Mouse (Mus musculus) heart, embryonic 16.5 days (tissue): ENCODE measurements around the gene Ang5. TPM values are rescaled to one million over a fixed set of nuclear protein-coding genes. Genes with fewer than 3 reads are reported as not detected.
"Not testable (repeated sequence)": the region's sequence is repeated elsewhere in the genome, so short reads cannot be mapped to it uniquely, and the experiment has no call there.

ENCODE experiments used
- ATAC-seq: fragments of 200-750 bp; cut with Nextera tagmentation; replicated peaks from 2 replicates; pipeline ENCODE4 v1.8.0; 2017; ENCODE audit warnings: moderate number of reproducible peaks; ENCODE audit not compliant: insufficient read depth, low FRiP score; ENCODE audit errors: extremely low read depth
- H3K27ac ChIP-seq: fragments of 300-500 bp; sonication (generic); 2 replicates; pipeline ENCODE4 v1.5.1; 2014; ENCODE audit warnings: mild to moderate bottlenecking, low read length, control low read depth, moderate library complexity
- H3K27me3 ChIP-seq: fragments of 300-500 bp; sonication (generic); 2 replicates; pipeline ENCODE4 v1.6.1; 2014; ENCODE audit warnings: low read length, mixed read lengths; ENCODE audit not compliant: control insufficient read depth, insufficient read depth
- H3K36me3 ChIP-seq: fragments of 300-500 bp; sonication (generic); 2 replicates; pipeline ENCODE4 v1.6.1; 2014; ENCODE audit not compliant: control insufficient read depth, insufficient read depth
- H3K4me1 ChIP-seq: fragments of 300-500 bp; sonication (generic); 2 replicates; pipeline ENCODE4 v1.6.1; 2014; ENCODE audit warnings: low read length, mixed read lengths; ENCODE audit not compliant: control insufficient read depth, insufficient read depth
- H3K4me2 ChIP-seq: fragments of 300-500 bp; sonication (generic); 2 replicates; pipeline ENCODE4 v1.6.1; 2014; ENCODE audit warnings: low read depth, mild to moderate bottlenecking, control low read depth, low read length
- H3K4me3 ChIP-seq: fragments of 300-500 bp; sonication (generic); 2 replicates; pipeline ENCODE4 v1.5.1; 2014; ENCODE audit warnings: mild to moderate bottlenecking, control low read depth, low read length
- H3K9ac ChIP-seq: fragments of 300-500 bp; sonication (generic); 2 replicates; pipeline ENCODE4 v1.6.1; 2014; ENCODE audit warnings: low read length, control low read depth
- H3K9me3 ChIP-seq: fragments of 300-500 bp; sonication (generic); replicated peaks from 2 replicates; pipeline ENCODE4 v1.6.1; 2016; ENCODE audit warnings: low read length; ENCODE audit not compliant: control insufficient read depth
- WGBS: fragments of 180-500 bp; shearing (Covaris S2); extraction: QIAGEN DNeasy Blood & Tissue Kit; methylation state at CpG from one replicate; pipeline ENCODE4 v1.1.7; 2014; 5-methylcytosine and 5-hydroxymethylcytosine counted together
- polyA plus RNA-seq: library from polyadenylated mRNA; unstranded; fragments of >200 nt; fragmentation: Nextera tagmentation; extraction: Ambion mirVana; gene quantifications from 2 replicates; pipeline ENCODE4 v1.2.1, GENCODE M21; 2015

The Ang5 gene
- not detected in 2 replicates for polyA plus RNA-seq

DNA sequence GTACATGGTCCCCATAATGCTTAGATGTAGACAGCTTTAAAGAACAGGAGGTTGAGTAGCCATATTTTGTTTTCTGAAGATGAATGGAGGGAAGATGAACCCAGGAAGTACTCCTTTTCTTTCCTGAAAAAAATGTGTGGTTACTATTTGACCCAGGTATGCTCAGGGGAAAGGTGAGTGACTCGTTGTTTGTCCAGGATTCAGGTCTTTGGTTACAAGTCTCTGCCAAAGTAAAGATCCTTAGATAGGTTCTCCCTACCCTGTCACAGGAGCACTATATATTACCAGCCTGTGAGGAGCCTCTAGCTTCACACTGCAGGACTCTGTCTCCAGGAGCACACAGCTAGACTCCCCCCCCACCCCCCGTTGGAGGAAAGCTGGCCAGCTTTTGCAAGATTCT, at the start of gene Ang5:
TSS of gene Ang5 (plus strand) at position 301 of the 400 bp plus-strand sequence.
- H3K27ac ChIP-seq, H3K4me3 ChIP-seq, H3K9me3 ChIP-seq, H3K36me3 ChIP-seq, ATAC-seq, H3K27me3 ChIP-seq, H3K4me2 ChIP-seq, H3K9ac ChIP-seq, H3K4me1 ChIP-seq: not testable (repeated sequence)
- no CpG with 5 or more reads among the region's 2 CpGs for WGBS

DNA sequence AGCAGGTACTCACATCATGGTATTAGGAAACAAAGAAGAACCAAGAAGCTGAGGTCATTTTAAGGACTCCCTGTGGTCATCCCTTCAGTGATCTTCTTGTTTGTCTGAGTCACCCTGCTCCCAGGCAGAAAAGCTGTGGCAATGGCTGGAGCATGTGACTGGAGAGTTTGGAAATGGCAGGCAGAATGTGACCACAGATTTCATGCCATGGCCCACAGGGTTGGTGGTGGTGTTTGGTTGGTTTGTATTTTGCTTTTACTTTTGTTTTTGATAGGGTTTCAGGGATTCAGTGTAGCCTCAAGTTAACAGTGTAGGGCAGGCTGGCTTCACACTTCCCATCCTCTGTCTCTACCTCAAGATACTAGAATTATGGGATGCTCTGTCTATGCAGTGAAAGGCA, 38.7 kb upstream of the Ang5 start:
- not testable (repeated sequence) for ATAC-seq, H3K9me3 ChIP-seq

DNA sequence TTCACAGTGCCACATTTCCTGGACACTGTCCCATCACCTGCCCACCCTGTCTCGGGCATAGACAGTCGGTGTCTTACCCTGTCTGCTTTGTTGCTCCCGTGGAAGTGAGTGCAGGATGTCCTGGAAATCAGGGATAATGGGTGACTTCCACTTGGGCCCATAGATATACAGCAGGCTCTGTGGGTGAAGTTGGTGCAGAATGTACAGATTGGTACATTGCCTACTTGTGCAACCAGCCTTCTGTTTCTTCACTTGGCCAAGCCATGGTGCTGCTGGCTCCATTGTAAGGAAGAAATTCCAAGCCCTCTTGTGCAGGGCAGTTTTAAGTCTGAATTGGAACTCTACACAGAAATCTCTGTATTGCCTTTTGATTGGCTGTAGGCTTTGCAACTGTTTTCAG, 33.4 kb upstream of the Ang5 start, which contains the start of gene Ear10:
TSS of gene Ear10 (minus strand) at position 101 of the 400 bp plus-strand sequence.
- WGBS, result 68% methylated on average over 3 of the region's 3 CpGs
- ATAC-seq, result not testable (repeated sequence)

More for the DNA sequence above, 38.7 kb upstream of the Ang5 start:
- not testable (repeated sequence) for H3K9ac ChIP-seq, H3K4me1 ChIP-seq, H3K27me3 ChIP-seq, H3K4me2 ChIP-seq, H3K27ac ChIP-seq, H3K36me3 ChIP-seq, H3K4me3 ChIP-seq

DNA sequence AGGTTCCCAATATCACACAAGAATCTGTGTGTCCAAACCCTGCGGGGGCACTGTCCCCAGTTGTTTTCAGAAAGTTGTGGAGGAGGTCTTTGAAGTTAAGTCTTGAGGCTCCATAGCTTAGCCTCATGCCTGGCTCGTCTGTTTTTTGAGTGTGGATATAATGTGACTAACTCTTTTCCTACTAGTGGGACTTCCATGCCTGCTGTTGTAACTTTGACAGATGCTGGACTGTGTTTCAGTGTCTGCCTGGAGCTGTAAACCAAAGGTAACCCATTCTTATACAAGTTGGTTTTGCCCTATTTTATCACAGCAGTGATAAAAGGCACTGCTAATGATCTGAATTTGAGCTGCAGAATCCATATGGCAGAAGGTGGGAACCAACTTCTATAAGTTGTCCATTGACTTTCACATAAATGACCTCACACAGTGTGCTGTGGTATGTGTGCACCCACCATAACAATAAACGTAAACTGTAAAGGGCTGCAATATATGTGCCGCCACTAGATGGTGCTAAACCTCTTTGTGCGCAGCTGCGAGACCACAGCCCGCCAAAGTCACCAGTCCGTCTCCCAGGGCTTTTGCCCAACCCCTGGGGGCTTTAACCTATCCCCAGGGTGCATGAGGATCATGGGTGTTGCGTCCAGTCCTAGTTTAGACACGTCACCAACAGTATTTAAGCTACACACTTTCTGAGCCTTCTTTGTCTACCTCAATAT, 32.0 kb upstream of the Ang5 start, which contains the start of gene Gm8113:
TSS of gene Gm8113 (plus strand) at position 703 of the 716 bp plus-strand sequence.
- H3K27me3 ChIP-seq, H3K9me3 ChIP-seq, H3K4me1 ChIP-seq, H3K36me3 ChIP-seq: not testable (repeated sequence)
- 10% methylated on average over 10 of the region's 10 CpGs for WGBS
- peak; percentile 91 for ATAC-seq
- Histone ChIP-seq H3K9ac (peak within 1 kb of the TSS; percentile 76), H3K27ac (peak within 1 kb of the TSS; percentile 91), H3K4me3 (peak within 1 kb of the TSS; percentile 64), H3K4me2 (peak within 1 kb of the TSS; percentile 63)

More for the DNA sequence above, 33.4 kb upstream of the Ang5 start, which contains the start of gene Ear10:
- H3K4me1 ChIP-seq, H3K9ac ChIP-seq, H3K4me2 ChIP-seq, H3K9me3 ChIP-seq, H3K27me3 ChIP-seq, H3K4me3 ChIP-seq, H3K27ac ChIP-seq, H3K36me3 ChIP-seq: not testable (repeated sequence)

DNA sequence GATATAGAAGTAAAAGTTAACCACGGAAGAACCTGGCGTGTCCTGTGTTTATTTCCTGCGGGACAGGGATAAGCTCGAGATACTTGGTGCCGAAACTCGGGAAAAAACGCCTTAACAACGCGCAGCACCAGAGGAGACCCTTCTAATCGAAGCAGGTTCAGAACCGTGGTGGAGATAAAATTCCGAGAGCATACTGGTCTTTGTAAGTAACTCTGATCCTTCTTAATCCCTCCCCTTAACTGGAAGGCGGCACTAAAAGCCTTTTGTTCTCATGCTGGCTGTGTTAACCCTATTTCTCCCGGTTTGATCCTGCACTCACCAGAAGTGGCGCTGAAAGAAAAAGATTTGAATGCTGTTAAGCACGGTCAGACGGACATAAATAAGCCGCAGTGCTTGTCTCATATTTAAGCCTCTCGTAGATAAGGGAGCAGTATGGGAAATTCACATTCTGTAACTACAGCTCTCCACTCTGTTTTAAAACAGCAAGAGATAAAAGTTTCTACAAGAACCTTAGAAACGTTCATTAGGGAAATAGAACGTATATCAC, 31.4 kb upstream of the Ang5 start:
- H3K4me3 ChIP-seq, result peak overlapping the region; percentile 64
- not testable (repeated sequence) for H3K4me1 ChIP-seq, H3K9me3 ChIP-seq, H3K27me3 ChIP-seq, H3K36me3 ChIP-seq
- H3K9ac ChIP-seq, result peak overlapping the region; percentile 76
- H3K27ac ChIP-seq, result peak overlapping the region; percentile 91
- ATAC-seq, result peak; percentile 69; the same call in 1 of the 2 replicates
- WGBS, result 4% methylated on average over 21 of the region's 21 CpGs
- peak overlapping the region; percentile 63 for H3K4me2 ChIP-seq

DNA sequence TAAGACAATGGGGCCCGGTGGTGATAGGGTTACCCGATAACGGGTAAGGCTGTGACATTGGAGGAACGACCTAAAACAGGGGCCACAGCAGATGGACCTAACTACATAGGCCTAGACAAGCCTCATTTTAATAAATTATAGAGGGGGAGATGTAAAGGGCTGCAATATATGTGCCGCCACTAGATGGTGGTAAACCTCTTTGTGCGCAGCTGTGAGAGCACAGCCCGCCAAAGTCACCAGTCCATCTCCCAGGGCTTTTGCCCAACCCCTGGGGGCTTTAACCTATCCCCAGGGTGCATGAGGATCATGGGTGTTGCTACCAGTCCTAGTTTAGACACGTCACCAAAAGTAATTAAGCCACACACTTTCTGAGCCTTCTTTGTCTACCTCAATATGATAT, 23.9 kb upstream of the Ang5 start:
- not testable (repeated sequence) for H3K4me2 ChIP-seq, H3K9ac ChIP-seq, H3K4me1 ChIP-seq, ATAC-seq, H3K36me3 ChIP-seq, H3K27ac ChIP-seq, H3K4me3 ChIP-seq, H3K27me3 ChIP-seq, H3K9me3 ChIP-seq
- 17% methylated on average over 8 of the region's 8 CpGs for WGBS

DNA sequence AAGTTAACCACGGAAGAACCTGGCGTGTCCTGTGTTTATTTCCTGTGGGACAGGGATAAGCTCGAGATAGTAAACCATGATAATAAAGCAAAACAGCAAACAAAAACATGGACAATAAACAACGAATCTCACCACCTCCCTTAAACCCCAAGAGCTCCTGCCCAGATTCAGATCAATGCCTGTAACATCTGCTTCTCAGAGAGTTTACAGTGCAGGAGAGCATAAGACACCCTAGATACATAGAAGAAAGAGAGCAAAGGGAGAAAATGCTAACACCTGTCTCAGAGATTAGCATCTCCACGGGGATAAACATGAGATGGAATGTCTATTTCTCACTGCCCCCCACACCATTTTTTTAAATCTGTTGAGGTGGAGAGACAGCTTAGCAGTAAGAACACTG, 23.5 kb upstream of the Ang5 start:
- H3K36me3 ChIP-seq, H3K4me1 ChIP-seq, H3K27ac ChIP-seq, H3K9ac ChIP-seq, H3K9me3 ChIP-seq, H3K4me3 ChIP-seq, H3K4me2 ChIP-seq, ATAC-seq, H3K27me3 ChIP-seq: not testable (repeated sequence)
- WGBS, result 55% methylated on average over 5 of the region's 5 CpGs

DNA sequence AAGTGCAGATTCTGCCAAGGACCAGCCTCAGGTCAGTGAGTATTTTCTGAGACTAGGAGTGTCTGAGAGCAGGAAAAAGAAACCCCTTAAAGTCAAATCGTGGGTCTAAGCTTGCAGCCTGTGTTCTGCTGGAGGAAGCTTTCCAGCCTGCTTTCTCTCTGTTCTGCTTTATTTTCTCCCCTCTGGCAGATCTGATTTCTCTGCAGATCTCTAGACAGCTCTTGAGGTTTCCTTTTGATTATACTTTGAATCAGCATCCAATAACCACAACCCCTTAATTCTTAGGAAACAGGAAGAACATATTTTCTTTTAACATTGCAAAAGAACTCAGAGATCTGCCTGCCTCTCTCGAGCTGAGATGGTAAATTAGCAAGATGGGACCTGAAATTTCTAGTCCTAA, 3.5 kb upstream of the Ang5 start:
- H3K36me3 ChIP-seq, H3K4me3 ChIP-seq, H3K9ac ChIP-seq, H3K4me2 ChIP-seq, H3K27ac ChIP-seq, ATAC-seq, H3K27me3 ChIP-seq, H3K4me1 ChIP-seq, H3K9me3 ChIP-seq: not testable (repeated sequence)
- 55% methylated on average over 2 of the region's 2 CpGs for WGBS

DNA sequence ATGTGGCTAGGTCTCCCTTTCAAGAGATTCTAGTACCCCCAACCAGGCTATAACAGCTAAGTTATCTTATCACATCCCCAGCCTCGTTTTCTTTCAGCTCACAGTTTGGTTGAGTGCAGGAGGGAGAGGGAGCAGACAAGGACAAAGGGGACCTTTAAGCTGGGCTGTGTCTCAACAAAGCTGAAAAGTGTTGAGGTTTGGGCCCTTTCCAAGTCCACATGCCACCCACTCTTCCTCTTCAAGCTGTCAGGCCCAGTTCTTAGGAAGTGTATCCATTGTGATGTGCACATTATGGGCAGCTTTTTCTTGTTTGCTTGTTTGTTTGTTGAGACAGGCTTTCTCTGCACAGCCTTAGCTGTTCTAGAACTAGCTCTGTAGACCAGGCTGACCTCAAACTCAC, 1.8 kb upstream of the Ang5 start:
- H3K27ac ChIP-seq, H3K9me3 ChIP-seq, H3K36me3 ChIP-seq, H3K9ac ChIP-seq, H3K27me3 ChIP-seq, H3K4me2 ChIP-seq, ATAC-seq, H3K4me1 ChIP-seq, H3K4me3 ChIP-seq: not testable (repeated sequence)
- WGBS, result no CpG with 5 or more reads among the region's 1 CpGs
